Mouse (Mus musculus) neural tube, embryonic 14.5 days (tissue): ENCODE measurements around the gene Dnajb14. TPM values are rescaled to one million over a fixed set of nuclear protein-coding genes. Genes with fewer than 3 reads are reported as not detected.
A peak's percentile ranks its signal among the peaks of the same experiment; 100 is the strongest.
"Not testable (repeated sequence)": the region's sequence is repeated elsewhere in the genome, so short reads cannot be mapped to it uniquely, and the experiment has no call there.

ENCODE experiments used
- ATAC-seq: fragments of 200-750 bp; cut with Nextera tagmentation; 2 replicates; pipeline ENCODE4 v1.8.0; 2017; ENCODE audit warnings: low read depth, mild to moderate bottlenecking, moderate TSS enrichment, moderate library complexity
- H3K27ac ChIP-seq: fragments of 300-500 bp; sonication (generic); 2 replicates; pipeline ENCODE4 v1.5.1; 2014; ENCODE audit warnings: low read depth, mild to moderate bottlenecking, control low read depth, low read length, moderate library complexity, mixed read lengths
- H3K27me3 ChIP-seq: fragments of 300-500 bp; sonication (generic); 2 replicates; pipeline ENCODE4 v1.6.1; 2014; ENCODE audit warnings: low read length; ENCODE audit not compliant: control insufficient read depth, insufficient read depth
- H3K36me3 ChIP-seq: fragments of 300-500 bp; sonication (generic); 2 replicates; pipeline ENCODE4 v1.6.1; 2014; ENCODE audit warnings: low read length, mixed read lengths; ENCODE audit not compliant: control insufficient read depth, insufficient read depth
- H3K4me1 ChIP-seq: fragments of 300-500 bp; sonication (generic); 2 replicates; pipeline ENCODE4 v1.6.1; 2014; ENCODE audit warnings: low read length; ENCODE audit not compliant: control insufficient read depth, insufficient read depth
- H3K4me2 ChIP-seq: fragments of 300-500 bp; sonication (generic); 2 replicates; pipeline ENCODE4 v1.6.1; 2014; ENCODE audit warnings: mild to moderate bottlenecking, low read depth, low read length, control low read depth
- H3K4me3 ChIP-seq: fragments of 300-500 bp; sonication (generic); 2 replicates; pipeline ENCODE4 v1.5.1; 2014; ENCODE audit warnings: low read depth, low read length, control low read depth, mixed read lengths
- H3K9ac ChIP-seq: fragments of 300-500 bp; sonication (generic); replicated peaks from 2 replicates; pipeline ENCODE4 v1.6.1; 2014; ENCODE audit warnings: low read depth, mild to moderate bottlenecking, control low read depth, low read length, mixed read lengths
- H3K9me3 ChIP-seq: fragments of 300-500 bp; sonication (generic); 2 replicates; pipeline ENCODE4 v1.6.1; 2016; ENCODE audit warnings: low read length; ENCODE audit not compliant: control insufficient read depth
- WGBS: fragments of 180-500 bp; shearing (Covaris S2); extraction: QIAGEN DNeasy Blood & Tissue Kit; methylation state at CpG from one replicate; pipeline ENCODE4 v1.1.7; 2014; 5-methylcytosine and 5-hydroxymethylcytosine counted together
- polyA plus RNA-seq: library from polyadenylated mRNA; unstranded; fragments of >200 nt; fragmentation: Nextera tagmentation; extraction: Ambion mirVana; gene quantifications from 2 replicates; pipeline ENCODE4 v1.2.1, GENCODE M21; 2014

Dnajb14 gene
- polyA plus RNA-seq, 1 experiment from 2014 or later, result 18.7 TPM

DNA sequence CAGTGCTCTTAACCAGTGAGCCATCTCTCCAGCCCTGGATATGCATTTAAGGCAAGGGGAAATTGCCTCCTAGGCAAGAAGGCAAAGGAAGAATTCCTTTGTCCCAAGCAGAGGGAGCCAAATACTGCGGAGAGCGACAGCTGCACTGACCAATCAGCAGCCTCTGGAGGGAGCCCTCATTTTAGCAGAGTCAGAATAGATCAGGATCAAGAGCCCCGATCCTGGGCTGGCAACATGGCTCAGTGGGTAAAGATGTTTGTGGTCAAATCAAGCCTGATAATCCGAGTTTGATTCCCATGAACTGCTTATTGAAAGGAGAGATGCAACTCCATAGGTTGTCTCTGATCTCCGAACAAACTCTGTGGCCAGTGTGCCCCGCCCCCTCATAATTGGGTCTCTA lies 71.1 kb downstream of the Dnajb14 start:
- Histone ChIP-seq H3K27ac (no peak overlapping the region), H3K9ac (no peak overlapping the region), H3K4me3 (no peak overlapping the region), H3K9me3 (no peaks in the 10 kb centered on the region), H3K36me3 (no peaks in the 10 kb centered on the region), H3K4me1 (no peaks in the 10 kb centered on the region), H3K4me2 (0 out of 2 replicates have a peak overlapping the region, but pooled peaks have one; percentile 14), H3K27me3 (no peaks in the 10 kb centered on the region)
- 46% methylated on average over 6 of the region's 6 CpGs for WGBS
- peak; percentile 66; the same call in 1 of the 2 replicates for ATAC-seq

GRCm38 (mm10) chr3:137940757-137941156 lies 73.3 kb downstream of the Dnajb14 start:
- H3K27ac ChIP-seq, result no peak overlapping the region
- H3K36me3 ChIP-seq, result no peaks in the 10 kb centered on the region
- ATAC-seq, result no peak
- no peak overlapping the region for H3K4me2 ChIP-seq
- no peaks in the 10 kb centered on the region for H3K27me3 ChIP-seq
- H3K9me3 ChIP-seq, result no peaks in the 10 kb centered on the region
- no peak overlapping the region for H3K4me3 ChIP-seq
- H3K4me1 ChIP-seq, result no peaks in the 10 kb centered on the region
- WGBS, result 82% methylated on average over 4 of the region's 4 CpGs
- no peak overlapping the region for H3K9ac ChIP-seq

DNA sequence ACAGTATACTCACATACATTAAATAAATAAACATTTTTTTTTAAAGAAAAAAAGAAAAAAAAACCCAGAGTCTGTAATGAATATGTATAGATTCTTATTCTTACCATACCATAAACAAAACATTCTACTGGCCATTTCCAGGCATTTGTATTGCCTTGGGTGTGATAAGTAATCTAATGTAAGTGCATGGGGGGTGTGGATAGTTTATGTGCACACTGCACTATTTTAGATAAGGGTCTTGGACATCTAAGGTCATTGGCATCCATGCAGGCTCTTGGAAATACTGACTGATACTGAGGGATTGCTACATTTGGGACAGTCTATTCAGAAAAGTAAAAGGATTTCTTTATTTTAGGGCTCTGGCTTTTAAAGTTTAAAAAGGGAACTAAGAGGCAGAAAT lies 74.1 kb downstream of the Dnajb14 start:
- H3K9me3 ChIP-seq, result no peaks in the 10 kb centered on the region
- no peak overlapping the region for H3K4me2 ChIP-seq
- no peaks in the 10 kb centered on the region for H3K4me1 ChIP-seq
- no peaks in the 10 kb centered on the region for H3K27me3 ChIP-seq
- no peak overlapping the region for H3K9ac ChIP-seq
- no peak for ATAC-seq
- H3K36me3 ChIP-seq, result no peaks in the 10 kb centered on the region
- no peak overlapping the region for H3K27ac ChIP-seq
- no peak overlapping the region for H3K4me3 ChIP-seq

- H3K4me2 ChIP-seq, result no peak overlapping the region
- no peaks in the 10 kb centered on the region for H3K36me3 ChIP-seq
- no peaks in the 10 kb centered on the region for H3K27me3 ChIP-seq
- H3K27ac ChIP-seq, result no peak overlapping the region
- no peak overlapping the region for H3K4me3 ChIP-seq
- WGBS, result 91% methylated on average over 12 of the region's 12 CpGs
- H3K9me3 ChIP-seq, result no peaks in the 10 kb centered on the region
- ATAC-seq, result no peak
- H3K9ac ChIP-seq, result no peak overlapping the region
- H3K4me1 ChIP-seq, result no peaks in the 10 kb centered on the region
Observed at GRCm38 (mm10) chr3:137942098-137942622, 74.7 kb downstream of the Dnajb14 start.

DNA sequence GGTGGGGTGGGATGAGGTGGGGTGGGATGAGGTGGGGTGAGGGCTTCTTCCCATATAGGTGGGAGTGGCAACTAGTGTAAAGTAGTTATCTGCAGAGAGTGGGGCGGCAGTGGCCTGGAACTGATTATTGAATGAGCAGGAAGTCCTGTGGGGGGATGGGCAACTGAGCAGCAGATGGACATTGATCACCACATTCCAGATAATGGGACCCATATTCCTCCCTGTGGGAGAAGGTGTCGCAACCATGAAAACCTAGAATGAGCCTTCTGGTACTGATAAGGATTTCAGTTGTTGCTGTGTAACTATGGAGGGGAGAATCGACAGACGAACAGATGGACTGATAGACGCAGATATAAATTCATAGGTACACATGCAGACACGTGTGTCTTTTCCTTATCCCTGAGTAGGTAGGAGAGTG lies 76.3 kb downstream of the Dnajb14 start:
- 87% methylated on average over 6 of the region's 6 CpGs for WGBS

DNA sequence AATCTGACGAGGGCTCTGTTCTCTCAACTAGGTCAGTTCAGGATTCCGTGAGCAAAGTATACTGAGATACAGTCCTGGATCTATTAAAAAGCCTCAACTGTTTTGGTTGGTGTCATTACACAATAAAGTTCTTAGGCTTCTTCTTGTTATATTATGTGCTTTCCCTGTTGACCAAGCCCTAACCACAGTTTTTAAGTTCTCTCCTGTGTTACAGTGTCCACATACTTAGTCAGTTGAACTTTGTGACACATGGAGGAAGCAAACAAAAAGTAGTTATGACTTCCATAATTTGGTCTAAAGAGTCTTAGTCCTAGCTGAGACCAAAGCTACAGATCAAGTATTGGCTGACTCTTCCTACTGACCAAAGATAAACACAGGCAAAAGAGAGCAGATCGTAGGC lies 79.4 kb downstream of the Dnajb14 start:
- H3K4me3 ChIP-seq, result no peak overlapping the region
- no peak for ATAC-seq

More for the DNA sequence above, 76.3 kb downstream of the Dnajb14 start:
- Histone ChIP-seq H3K27ac (no peak overlapping the region), H3K4me1 (no peaks in the 10 kb centered on the region), H3K27me3 (no peaks in the 10 kb centered on the region), H3K4me3 (no peak overlapping the region), H3K9ac (no peak overlapping the region), H3K9me3 (no peaks in the 10 kb centered on the region), H3K36me3 (no peaks in the 10 kb centered on the region), H3K4me2 (no peak overlapping the region)
- no peak for ATAC-seq

GRCm38 (mm10) chr3:137947525-137947924 lies 80.0 kb downstream of the Dnajb14 start:
- Histone ChIP-seq H3K4me1 (no peaks in the 10 kb centered on the region), H3K36me3 (no peaks in the 10 kb centered on the region), H3K4me3 (no peak overlapping the region), H3K9me3 (no peaks in the 10 kb centered on the region), H3K4me2 (no peak overlapping the region), H3K27me3 (no peaks in the 10 kb centered on the region), H3K9ac (no peak overlapping the region), H3K27ac (no peak overlapping the region)
- WGBS, result 81% methylated on average over 4 of the region's 4 CpGs
- no peak for ATAC-seq

More for the DNA sequence above, 79.4 kb downstream of the Dnajb14 start:
- no peak overlapping the region for H3K4me2 ChIP-seq
- H3K9ac ChIP-seq, result no peak overlapping the region
- H3K4me1 ChIP-seq, result no peaks in the 10 kb centered on the region
- H3K36me3 ChIP-seq, result no peaks in the 10 kb centered on the region
- no peaks in the 10 kb centered on the region for H3K27me3 ChIP-seq
- 93% methylated on average over 3 of the region's 3 CpGs for whole genome bisulfite sequencing
- no peaks in the 10 kb centered on the region for H3K9me3 ChIP-seq
- H3K27ac ChIP-seq, result no peak overlapping the region

GRCm38 (mm10) chr3:137950191-137950885 lies 82.9 kb downstream of the Dnajb14 start:
- H3K9me3 ChIP-seq, result no peaks in the 10 kb centered on the region
- ATAC-seq, result no peak

GRCm38 (mm10) chr3:137951302-137951701 lies 83.8 kb downstream of the Dnajb14 start:
- not testable (repeated sequence) for H3K4me3 ChIP-seq, H3K4me1 ChIP-seq, H3K4me2 ChIP-seq, ATAC-seq, H3K27me3 ChIP-seq, H3K9me3 ChIP-seq, H3K27ac ChIP-seq, H3K36me3 ChIP-seq, H3K9ac ChIP-seq
- 93% methylated on average over 3 of the region's 3 CpGs for WGBS

More at GRCm38 (mm10) chr3:137950191-137950885, 82.9 kb downstream of the Dnajb14 start:
- no peaks in the 10 kb centered on the region for H3K27me3 ChIP-seq
- no peak overlapping the region for H3K27ac ChIP-seq
- no peaks in the 10 kb centered on the region for H3K36me3 ChIP-seq
- 84% methylated on average over 10 of the region's 10 CpGs for WGBS
- no peaks in the 10 kb centered on the region for H3K4me1 ChIP-seq
- H3K4me3 ChIP-seq, result no peak overlapping the region
- no peak overlapping the region for H3K4me2 ChIP-seq
- H3K9ac ChIP-seq, result no peak overlapping the region
